Mouse (Mus musculus) hindbrain, embryonic 16.5 days (tissue): ENCODE measurements around the gene Mucl2. TPM values are rescaled to one million over a fixed set of nuclear protein-coding genes. Genes with fewer than 3 reads are reported as not detected.
"Not testable (repeated sequence)": the region's sequence is repeated elsewhere in the genome, so short reads cannot be mapped to it uniquely, and the experiment has no call there.

Experiments
- ATAC-seq: fragments of 200-750 bp; cut with Nextera tagmentation; 2 replicates; pipeline ENCODE4 v1.8.0; 2017; ENCODE audit warnings: moderate TSS enrichment, moderate library complexity
- H3K27ac ChIP-seq: fragments of 300-500 bp; sonication (generic); 2 replicates; pipeline ENCODE4 v1.5.1; 2014; ENCODE audit warnings: low read depth, mild to moderate bottlenecking, control low read depth, low read length, moderate library complexity
- H3K27me3 ChIP-seq: fragments of 300-500 bp; sonication (generic); replicated peaks from 2 replicates; pipeline ENCODE4 v1.6.1; 2014; ENCODE audit warnings: low read length; ENCODE audit not compliant: control insufficient read depth, insufficient read depth
- H3K36me3 ChIP-seq: fragments of 300-500 bp; sonication (generic); 2 replicates; pipeline ENCODE4 v1.6.1; 2014; ENCODE audit warnings: mild to moderate bottlenecking, low read length, moderate library complexity, mixed read lengths; ENCODE audit not compliant: control insufficient read depth, insufficient read depth
- H3K4me1 ChIP-seq: fragments of 300-500 bp; sonication (generic); 2 replicates; pipeline ENCODE4 v1.6.1; 2014; ENCODE audit warnings: low read depth, low read length; ENCODE audit not compliant: control insufficient read depth, insufficient read depth
- H3K4me2 ChIP-seq: fragments of 300-500 bp; sonication (generic); 2 replicates; pipeline ENCODE4 v1.6.1; 2014; ENCODE audit warnings: mild to moderate bottlenecking, low read length, control low read depth, moderate library complexity
- H3K4me3 ChIP-seq: fragments of 300-500 bp; sonication (generic); 2 replicates; pipeline ENCODE4 v1.5.1; 2014; ENCODE audit warnings: mild to moderate bottlenecking, low read length, control low read depth, moderate library complexity
- H3K9ac ChIP-seq: fragments of 300-500 bp; sonication (generic); 2 replicates; pipeline ENCODE4 v1.6.1; 2014; ENCODE audit warnings: low read depth, mild to moderate bottlenecking, control low read depth, low read length, moderate library complexity
- H3K9me3 ChIP-seq: fragments of 300-500 bp; sonication (generic); 2 replicates; pipeline ENCODE4 v1.6.1; 2014; ENCODE audit warnings: mild to moderate bottlenecking, low read length, moderate library complexity; ENCODE audit not compliant: control insufficient read depth
- WGBS: fragments of 180-500 bp; shearing (Covaris S2); extraction: QIAGEN DNeasy Blood & Tissue Kit; methylation state at CpG from one replicate; pipeline ENCODE4 v1.1.7; 2014; 5-methylcytosine and 5-hydroxymethylcytosine counted together
- microRNA-seq: library from miRNA; unstranded; fragments of <30 nt; microRNA quantifications from one replicate; pipeline ENCODE4, GENCODE M21; 2017
- polyA plus RNA-seq: library from polyadenylated mRNA; unstranded; fragments of >200 nt; fragmentation: Nextera tagmentation; extraction: Ambion mirVana; gene quantifications from 2 replicates; pipeline ENCODE4 v1.2.1, GENCODE M21; 2015

The Mucl2 gene
- polyA plus RNA-seq = not detected in 2 replicates

DNA sequence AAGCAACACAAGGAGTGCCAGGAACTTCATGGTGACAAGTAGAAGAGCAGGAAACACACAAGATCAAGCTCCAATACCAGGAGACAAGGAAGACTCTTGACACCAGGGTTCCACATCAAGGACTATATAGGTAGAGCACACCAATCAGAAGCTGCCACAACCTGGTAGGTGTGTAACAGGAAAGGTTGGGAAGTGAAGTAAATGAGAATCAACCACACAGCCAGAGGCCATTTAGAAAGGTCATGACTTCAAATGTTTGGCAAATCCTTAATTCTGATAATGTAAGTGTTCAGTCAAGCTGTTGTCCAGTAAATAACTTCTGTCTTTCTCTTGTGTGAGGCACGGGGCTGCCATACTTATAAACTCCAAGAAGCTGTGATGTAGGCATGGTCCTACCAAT is at the start of gene Mucl2:
TSS of gene Mucl2 (minus strand) at position 101 of the 400 bp plus-strand sequence.
- H3K4me1 ChIP-seq = no peaks in the 10 kb centered on the region
- H3K4me2 ChIP-seq = no peak within 1 kb of the TSS
- H3K27ac ChIP-seq = no peak within 1 kb of the TSS
- WGBS = 96% methylated on average over 1 of the region's 1 CpGs
- no peaks in the 10 kb centered on the region for H3K36me3 ChIP-seq
- H3K27me3 ChIP-seq = no peaks in the 10 kb centered on the region
- no peak within 1 kb of the TSS for H3K4me3 ChIP-seq
- no peaks in the 10 kb centered on the region for H3K9me3 ChIP-seq
- ATAC-seq = no peak
- H3K9ac ChIP-seq = no peak within 1 kb of the TSS

DNA sequence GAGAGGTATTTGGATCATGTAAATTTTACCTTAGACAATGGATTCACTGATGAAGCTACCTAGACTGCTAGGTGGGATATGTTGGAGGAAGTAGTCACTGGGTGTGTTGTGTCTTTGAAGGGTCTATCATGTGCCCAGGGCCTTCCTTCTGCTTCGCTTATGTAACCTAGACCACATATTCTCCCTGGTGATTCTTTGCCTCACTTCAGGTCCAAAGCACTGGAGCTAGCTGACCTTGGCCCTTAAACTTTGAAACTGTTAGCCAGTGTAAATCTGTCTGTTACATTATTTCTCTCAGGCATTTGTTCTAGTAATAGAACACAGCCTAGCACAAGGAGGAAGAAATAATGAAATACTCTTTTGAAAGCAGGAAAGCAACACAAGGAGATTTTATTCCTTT is 13.9 kb upstream of the Mucl2 start:
- not testable (repeated sequence) for H3K4me3 ChIP-seq, H3K36me3 ChIP-seq, H3K9me3 ChIP-seq, H3K27me3 ChIP-seq, H3K4me1 ChIP-seq, H3K9ac ChIP-seq, H3K27ac ChIP-seq, H3K4me2 ChIP-seq, ATAC-seq
- 34% methylated on average over 1 of the region's 1 CpGs for WGBS

Small RNA genes lying within 50 kb of the gene (microRNA-seq; reads per million reads assigned to microRNA genes)
- not detected for gene Gm22852

Other genes with a start within 250 kb of the Mucl2 start
- not detected in 2 replicates for gene Mucl1, start 143.8 kb downstream of the Mucl2 start, polyA plus RNA-seq